Mouse (Mus musculus) frontal cortex, adult (tissue): ENCODE measurements at regions not wholly inside any gene's neighbourhood (a gene's known extent, or its start where the extent isn't known, plus 50 kb on each side); places are given as distances from the start of the nearest gene placed in this dataset.

ENCODE experiments used
- ATAC-seq: cut with Nextera tagmentation; 2 replicates; pipeline ENCODE4 v1.9.2; 2017; ENCODE audit warnings: mild to moderate bottlenecking, moderate library complexity, mixed read lengths; ENCODE audit not compliant: low TSS enrichment

DNA sequence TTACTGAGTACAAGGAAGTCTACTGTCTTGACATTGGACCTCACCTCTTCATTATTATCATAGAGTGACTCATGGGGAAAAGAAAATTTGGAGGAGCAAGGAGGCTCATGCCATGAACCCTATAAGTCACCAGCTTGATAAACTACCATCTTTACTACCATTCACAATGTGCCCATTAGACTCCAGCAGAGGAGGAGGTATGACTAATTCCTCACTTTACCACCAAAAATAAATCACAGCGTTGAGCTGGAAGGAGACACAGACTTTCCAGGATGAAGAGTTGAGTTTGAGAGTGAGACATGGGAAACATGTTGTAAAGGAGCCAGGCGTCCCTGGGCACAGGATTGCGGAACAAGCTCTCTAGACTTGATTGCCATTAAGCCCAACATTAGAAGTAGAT is 195.0 kb upstream of the Mctp2 start:
- peak; percentile 65 for ATAC-seq

- no peak for ATAC-seq
Measured at GRCm38 (mm10) chr7:72503756-72504155, 197.3 kb upstream of the Mctp2 start.

DNA sequence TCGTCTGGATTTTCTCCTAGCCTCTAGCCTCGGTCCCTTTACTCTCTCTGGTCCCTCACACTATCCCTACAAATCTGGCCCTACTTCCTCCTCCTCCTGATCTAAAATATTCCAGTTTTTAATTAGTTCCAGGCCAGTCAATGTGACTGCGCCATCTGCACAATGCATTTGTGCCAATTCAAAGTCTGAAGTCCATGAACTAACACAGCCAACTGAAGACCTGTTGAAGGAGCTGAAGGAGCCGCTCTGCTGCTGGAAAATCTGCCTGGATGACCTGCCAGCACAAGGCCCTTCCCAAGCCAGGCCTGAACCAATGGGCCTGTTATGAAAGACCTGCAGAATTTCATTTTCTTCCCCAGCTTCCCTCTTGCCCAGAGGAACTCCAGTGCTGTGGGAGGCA is 197.9 kb upstream of the Mctp2 start:
- no peak for ATAC-seq

- ATAC-seq: no peak
Measured at GRCm38 (mm10) chr7:72505732-72506460, 199.5 kb upstream of the Mctp2 start.

GRCm38 (mm10) chr7:72507946-72508345 is 201.5 kb upstream of the Mctp2 start:
- no peak for ATAC-seq

DNA sequence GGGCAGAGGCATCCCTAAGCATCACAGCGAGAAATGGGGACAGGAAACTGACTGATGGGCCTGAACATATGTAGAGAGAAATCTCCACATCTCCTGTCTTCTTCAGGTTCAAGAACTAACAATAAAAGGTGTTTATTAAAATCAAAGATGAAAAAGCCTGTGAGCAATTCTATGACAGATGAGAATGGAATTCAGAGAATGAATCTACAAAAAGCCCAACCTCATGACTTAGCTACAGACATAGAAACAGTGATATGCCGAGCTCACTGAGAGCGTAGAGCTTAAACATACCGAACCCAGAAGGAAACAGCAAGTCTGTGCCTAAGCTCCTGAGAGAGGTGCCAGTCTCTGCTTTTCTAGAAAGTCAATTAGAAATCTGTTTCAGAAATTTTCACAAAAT is 203.7 kb upstream of the Mctp2 start:
- no peak for ATAC-seq

GRCm38 (mm10) chr7:72513446-72513845 is 207.0 kb upstream of the Mctp2 start:
- no peak for ATAC-seq

DNA sequence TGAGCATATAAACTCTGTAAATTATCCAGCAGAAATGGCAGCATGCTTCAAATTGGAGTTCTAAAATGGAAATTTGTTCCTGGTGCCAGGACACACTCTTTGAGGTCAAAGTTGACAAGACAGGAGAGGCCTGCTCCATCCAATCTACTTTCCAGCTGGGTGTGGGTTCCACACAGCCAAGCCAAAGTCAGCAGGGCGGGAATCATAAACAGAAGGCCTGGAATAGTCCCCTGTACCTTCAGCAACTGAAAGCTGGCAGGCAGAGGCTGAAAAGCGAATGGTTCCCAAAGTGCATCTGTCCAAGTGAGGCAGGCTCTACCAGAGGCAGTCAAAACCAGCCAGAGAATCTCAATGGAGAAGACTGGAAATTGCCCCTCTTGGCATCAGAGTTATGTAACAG is 208.4 kb upstream of the Mctp2 start:
- no peak for ATAC-seq

DNA sequence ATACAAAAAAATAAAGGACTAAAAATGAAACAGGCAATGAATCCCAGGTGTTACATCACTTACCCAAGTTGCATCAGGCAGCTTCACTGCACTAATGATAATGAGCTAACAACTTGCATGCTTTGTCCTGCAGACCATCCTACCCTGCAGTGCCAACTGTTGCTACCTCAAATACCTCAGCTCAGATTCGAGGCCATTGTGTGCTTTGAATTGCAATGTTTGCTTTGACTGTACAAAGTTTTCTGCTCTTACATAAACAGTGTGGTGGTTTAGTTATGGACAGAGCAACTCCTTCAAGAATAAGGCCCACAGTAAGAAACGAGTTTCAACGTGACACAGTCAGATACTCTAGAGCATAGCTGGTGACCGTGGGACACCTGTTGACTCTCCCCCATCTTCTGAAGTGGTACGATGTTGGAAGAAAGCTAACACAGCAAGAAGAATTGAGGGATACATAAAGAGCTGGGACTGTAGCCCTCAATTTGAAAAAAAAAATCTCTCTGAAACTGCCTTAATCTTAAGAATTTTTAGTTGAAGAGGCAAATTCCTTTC is 212.1 kb upstream of the Mctp2 start:
- no peak for ATAC-seq

DNA sequence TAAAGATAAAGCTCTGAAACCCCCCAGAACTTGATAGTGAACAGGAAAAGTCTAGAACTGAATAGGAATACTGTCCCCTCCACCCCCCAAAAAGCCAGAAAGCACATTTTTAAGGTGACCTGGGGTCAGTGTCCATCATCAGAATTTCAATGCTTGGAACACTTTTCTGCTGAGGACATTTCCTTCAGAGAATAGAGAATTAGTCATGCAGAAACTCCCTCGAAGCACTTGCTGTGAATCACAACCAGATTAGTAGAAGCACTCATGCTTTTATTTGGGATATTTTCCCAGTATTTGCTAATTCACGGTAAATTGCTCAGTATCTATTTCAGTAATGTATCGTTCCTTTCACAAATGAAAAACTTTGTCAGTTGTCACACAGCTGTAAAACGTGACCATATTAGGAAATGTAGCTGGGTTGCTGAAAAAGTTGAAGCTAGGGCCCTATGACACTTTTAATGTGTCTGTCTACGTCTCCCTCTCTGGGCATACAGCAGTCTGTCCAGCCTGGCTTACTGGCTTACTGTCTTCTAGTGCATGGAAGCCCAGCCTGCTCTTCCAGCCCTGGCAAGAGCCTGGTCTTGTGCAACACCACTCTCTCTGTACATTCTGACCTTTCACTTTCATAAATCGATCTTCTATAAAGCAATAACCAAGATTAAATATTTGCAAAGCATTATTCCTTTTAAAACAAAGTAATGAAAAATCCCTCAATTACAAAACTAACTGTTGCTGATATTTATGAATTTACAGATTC is 213.1 kb upstream of the Mctp2 start:
- ATAC-seq: no peak

- ATAC-seq: no peak
Measured at GRCm38 (mm10) chr7:72528873-72529272, 222.5 kb upstream of the Mctp2 start.

DNA sequence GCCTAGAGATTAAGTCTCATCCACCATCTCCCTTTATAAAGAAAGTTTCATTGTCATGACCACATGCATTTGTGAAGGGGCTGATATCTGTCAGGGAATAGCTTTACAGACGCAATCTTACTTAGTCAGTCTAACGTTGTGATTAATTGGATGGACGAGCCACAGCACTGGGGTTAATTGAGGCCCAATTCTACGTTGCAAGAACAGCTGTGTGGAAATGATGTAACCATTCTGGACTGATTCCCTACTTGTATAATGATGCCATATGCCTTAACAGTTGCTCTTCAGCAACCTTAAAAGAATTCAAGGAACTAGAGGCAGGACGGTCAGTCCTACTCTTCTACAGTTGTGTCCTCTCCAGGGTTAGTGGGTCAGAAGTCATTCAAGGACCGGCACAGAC is 231.9 kb upstream of the Mctp2 start:
- no peak for ATAC-seq

- ATAC-seq: no peak
Measured at GRCm38 (mm10) chr7:72539915-72540314, 233.5 kb upstream of the Mctp2 start.

GRCm38 (mm10) chr7:72541521-72542478 is 235.4 kb upstream of the Mctp2 start:
- peak; percentile 86 for ATAC-seq

DNA sequence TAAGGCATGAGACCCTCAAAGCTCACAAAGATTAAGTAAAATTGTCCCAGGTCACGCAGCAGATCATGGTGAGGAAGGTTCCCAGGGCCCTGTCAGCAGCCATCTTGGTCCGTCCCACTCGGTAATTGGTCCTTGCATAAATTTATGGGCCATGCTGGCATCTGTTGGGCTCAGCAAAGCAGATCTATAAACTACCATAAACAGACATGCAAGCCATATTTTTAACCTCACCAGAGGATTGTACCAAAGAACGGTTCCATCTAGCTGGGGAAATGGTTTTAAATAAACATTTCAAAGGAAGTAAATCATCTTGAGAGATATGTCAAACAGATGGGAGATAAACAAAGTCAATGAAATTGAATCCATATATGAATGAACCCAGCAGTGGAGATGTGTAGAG is 237.1 kb upstream of the Mctp2 start:
- ATAC-seq: no peak

DNA sequence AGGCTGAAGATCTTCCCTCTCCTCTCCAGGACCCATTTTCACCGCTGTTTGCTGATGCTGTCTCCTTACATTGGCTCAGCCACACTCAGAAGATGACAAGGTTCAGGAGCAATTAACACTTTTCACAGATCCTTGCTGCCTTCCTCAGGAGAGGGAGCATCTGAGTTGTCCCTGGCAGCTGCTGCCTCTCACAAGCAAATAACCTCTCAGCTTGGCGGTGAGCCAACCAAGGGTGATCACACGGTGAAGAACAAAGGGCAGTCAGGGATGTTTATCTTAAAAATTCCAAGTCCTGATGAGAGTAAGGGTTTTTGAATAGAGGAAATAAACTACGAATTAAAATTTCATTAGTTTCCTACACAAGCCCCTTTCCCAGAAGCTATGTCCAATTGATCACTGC is 237.5 kb upstream of the Mctp2 start:
- ATAC-seq: no peak

- ATAC-seq: no peak
Measured at GRCm38 (mm10) chr7:72567378-72567777, 261.0 kb upstream of the Mctp2 start.

GRCm38 (mm10) chr7:72569177-72569576 is 262.8 kb upstream of the Mctp2 start:
- ATAC-seq: no peak

DNA sequence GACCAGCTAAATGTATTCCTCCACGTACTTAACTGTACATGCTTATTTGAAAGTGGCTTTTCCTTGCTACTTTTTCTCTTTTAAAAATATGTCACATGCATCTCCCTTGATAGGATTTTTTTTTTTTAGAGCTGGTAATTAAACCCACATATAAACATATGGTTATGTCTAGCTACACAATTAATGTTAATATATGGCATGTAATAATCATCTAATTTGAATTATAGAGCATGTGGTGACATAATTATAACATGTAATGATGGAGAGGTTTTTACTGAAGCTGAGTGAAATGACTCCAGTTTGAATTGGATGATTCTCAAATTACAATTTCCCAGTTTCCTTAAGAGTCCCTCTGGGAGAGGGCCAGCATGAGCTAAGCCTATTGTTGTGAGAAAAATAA is 267.9 kb upstream of the Mctp2 start:
- ATAC-seq: no peak

- no peak for ATAC-seq
Measured at GRCm38 (mm10) chr7:72584427-72584826, 278.0 kb upstream of the Mctp2 start.

DNA sequence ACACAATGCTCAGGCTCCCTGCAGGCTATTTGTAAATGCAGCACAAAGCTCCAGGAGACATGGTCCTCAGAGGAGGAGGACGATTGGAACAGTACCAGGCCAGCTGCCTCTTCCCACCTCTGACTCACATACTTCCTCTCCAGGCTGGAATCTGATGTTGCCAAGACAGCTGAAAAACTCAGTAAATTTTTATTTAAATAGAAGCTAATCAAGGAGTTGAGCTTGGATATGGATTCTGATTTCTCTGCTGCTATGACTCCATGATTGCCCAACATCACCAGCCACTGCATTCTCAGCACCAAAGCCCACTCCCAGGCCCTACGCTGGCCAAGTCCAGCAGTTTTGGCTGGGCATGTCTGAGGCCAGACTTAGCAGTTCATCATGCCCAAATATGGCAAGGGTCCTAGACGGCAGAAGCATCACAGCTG is 282.8 kb upstream of the Mctp2 start:
- peak; percentile 71 for ATAC-seq
